Mouse (Mus musculus): Measurements from ENCODE around the gene Actr2.
"Not testable (repeated sequence)": the region's sequence is repeated elsewhere in the genome, so short reads cannot be mapped to it uniquely, and the experiment has no call there.

Gene Actr2

DNA sequence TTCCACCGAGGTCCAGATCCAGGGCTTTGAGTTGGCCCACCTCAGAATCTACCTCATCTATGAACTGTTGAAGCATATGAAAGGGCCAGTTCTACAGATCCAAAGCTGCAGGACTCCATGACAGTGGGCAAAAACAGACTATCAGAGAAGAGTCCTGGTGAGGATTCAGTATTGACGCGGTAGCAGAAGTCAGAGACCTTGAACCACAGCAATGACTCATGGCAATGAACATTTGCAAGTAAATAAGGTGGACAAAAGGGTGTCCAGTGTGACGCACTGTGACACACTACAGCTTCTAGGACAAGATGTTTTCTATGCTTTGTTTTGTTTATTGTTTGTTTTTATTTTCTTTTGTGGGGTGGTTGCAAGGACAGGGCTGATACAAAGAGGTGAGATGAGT is 4.0 kb upstream of the Actr2 start:
- DNase-seq (ENCODE audit: low read depth, low spot score), result no peak

DNA sequence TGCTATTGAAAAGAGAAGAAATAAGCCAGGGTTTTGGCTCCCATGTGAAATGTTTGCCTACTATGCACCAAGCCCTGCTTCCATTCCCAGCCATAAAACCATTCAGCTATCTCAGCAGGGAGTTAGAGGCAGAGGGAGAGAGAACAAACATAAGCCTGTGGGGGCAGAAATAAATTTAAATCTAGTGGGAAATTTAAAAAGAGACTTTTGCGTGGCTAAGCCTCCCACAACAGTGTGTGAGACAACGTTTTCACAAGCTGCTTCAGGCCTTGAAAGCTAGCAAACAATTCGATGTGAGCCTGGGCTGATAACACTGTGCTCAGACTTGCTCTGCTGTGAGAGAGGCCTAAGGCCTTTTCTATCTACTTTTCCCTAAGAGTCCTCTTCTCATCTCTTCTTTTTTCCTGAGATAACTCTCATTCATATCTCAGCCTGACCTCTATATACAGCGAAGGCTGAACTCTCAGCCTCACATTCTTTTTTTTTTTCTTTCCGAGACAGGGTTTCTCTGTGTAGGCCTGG is 3.4 kb upstream of the Actr2 start:
- no peak for DNase-seq (ENCODE audit: low read depth, low spot score)

GRCm38 (mm10) chr11:20112006-20112740 is 540 bp downstream of the Actr2 start:
- peak; percentile 40 for DNase-seq (ENCODE audit: low read depth, low spot score)

GRCm38 (mm10) chr11:20108151-20108550 is 4.6 kb downstream of the Actr2 start:
- no peak for DNase-seq (ENCODE audit: low read depth, low spot score)

GRCm38 (mm10) chr11:20107683-20108082 is 5.0 kb downstream of the Actr2 start:
- no peak for DNase-seq (ENCODE audit: low read depth, low spot score)

- DNase-seq (ENCODE audit: low read depth, low spot score), result no peak
These were observed 5.8 kb downstream of the Actr2 start for GRCm38 (mm10) chr11:20106946-20107345.

DNA sequence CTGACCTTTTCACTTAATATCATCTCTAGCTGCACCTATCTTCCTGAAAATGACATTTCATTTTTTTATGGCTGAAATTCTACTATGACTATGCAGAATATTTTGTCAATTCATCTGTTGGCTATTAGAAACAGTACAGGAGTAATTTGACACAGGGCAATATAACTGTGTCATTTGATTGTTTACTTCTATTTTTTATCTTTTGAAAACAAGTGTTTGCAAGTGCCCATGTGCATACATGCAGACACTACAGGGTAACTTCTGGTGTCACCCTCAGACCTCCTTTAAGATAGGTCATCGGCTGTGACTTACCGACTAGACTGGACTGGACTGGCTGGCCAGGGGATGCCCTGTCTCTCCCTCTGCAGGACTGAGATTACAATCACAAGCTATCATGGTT is 8.8 kb downstream of the Actr2 start:
- no peak for DNase-seq (ENCODE audit: low read depth, low spot score)

DNA sequence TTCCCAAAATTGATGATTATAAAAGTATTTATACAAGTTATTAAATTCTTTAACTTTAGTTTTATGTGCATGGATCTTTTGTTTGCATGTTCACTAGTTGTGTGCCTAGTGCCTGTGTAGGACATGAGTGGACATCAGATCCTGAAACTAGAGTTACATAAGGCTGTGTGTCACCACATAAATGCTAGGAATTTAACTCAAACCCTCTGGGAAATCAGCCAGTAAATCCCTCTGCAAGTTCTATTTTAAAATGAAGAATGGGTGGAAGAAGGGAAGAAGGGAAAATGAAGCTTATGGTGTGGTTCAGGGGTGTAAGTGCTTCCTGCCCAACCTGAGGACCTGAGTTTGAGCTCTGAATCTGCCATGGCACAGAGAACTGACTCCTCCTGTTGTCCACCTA is 26.4 kb downstream of the Actr2 start:
- DNase-seq (ENCODE audit: low read depth, low spot score), result no peak

- no peak for DNase-seq (ENCODE audit: low read depth, low spot score)
These were observed 27.1 kb downstream of the Actr2 start for GRCm38 (mm10) chr11:20085635-20086034.

- no peak for DNase-seq (ENCODE audit: low read depth, low spot score)
These were observed 37.3 kb downstream of the Actr2 start for GRCm38 (mm10) chr11:20075415-20075814.

DNA sequence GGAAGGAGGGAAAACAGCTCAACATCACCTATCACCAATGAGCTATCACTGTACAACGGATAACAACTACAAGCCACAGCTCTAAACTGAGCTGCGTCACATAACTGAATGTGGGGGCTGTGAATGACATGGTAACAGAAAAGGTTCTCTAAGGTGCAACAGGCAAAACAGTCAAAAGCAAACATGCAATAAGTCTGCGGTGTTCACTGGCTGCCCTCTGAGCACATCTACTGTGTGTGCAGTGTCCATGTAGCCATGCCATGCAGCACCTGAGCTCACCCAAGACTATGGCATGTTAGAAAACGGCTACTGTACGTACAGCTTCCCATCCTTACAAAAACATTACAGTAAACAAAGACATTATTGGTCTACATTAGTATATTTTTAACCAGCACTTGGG is 39.9 kb downstream of the Actr2 start:
- no peak for DNase-seq (ENCODE audit: low read depth, low spot score)

DNA sequence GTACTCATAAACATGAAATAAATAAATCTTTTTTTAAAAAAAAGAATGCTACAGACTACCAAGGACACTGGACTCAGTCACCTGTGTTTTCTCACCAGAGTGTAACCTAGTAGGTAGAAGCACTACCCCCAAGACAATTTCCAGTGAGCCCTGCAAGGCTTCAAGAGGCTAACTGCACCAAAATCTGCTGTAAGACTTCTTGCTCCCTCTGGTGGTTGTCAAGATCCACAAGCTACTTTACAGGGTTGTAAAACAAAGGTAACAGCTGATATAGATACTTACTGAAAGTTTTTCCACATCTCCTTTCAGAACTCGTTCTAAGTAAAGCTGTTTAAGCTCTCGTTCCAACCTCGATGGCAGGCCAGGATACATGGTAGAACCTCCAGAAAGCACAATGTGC is 40.5 kb downstream of the Actr2 start:
- DNase-seq (ENCODE audit: low read depth, low spot score), result peak; percentile 18

DNA sequence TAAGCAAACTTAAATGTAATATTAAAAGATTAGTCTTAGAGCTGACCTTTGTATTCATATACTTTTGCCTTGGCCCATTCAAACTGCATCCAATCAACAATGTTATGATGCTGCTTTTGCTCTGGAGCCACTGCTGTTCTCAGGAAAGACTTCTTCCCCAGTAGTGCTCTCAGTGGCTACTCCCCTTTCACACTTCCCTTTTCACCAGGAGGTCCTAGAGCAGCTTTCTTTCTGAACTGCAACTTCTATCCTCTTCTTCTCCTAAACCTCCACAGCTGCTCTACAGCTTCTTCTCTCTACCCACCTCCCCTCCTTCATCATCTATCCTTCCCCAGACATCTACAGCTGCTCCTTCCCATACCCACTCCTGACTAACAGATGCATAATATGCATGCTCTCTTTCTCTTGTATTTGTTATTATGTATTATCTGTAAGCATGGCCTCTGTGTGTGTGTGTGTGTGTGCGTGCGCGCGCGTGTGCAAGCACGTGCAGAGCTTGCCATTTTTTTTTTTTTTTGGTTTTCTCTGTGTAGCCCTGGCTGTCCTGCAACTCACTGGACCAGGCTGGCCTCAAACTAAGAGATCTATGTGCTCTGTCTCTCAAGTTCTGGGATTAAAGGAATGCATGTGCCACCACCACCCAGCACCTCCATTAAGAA is 44.2 kb downstream of the Actr2 start:
- DNase-seq (ENCODE audit: low read depth, low spot score), result no peak

GRCm38 (mm10) chr11:20067521-20067920 is 45.2 kb downstream of the Actr2 start:
- no peak for DNase-seq (ENCODE audit: low read depth, low spot score)

DNA sequence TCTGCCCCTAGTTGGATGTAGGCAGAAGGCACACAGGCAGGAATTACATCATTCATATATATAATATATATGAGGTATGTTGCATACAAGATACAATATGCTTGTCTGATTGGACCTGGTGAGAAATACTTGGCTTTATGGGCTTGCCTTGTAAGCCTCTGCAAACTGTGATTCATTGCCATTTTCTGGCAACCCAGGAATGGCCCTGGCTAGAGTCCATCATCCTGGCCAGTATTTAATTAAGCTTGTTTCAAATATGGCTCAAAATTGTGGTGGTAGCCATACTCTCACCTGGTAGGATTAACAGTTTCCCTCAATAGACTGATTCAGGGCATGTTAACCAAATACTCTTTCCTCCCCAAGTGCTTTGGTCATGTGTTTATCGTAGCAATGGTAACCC is 46.6 kb downstream of the Actr2 start:
- DNase-seq (ENCODE audit: low read depth, low spot score), result no peak

- no peak for DNase-seq (ENCODE audit: low read depth, low spot score)
These were observed 47.8 kb downstream of the Actr2 start for GRCm38 (mm10) chr11:20064926-20065325.

DNA sequence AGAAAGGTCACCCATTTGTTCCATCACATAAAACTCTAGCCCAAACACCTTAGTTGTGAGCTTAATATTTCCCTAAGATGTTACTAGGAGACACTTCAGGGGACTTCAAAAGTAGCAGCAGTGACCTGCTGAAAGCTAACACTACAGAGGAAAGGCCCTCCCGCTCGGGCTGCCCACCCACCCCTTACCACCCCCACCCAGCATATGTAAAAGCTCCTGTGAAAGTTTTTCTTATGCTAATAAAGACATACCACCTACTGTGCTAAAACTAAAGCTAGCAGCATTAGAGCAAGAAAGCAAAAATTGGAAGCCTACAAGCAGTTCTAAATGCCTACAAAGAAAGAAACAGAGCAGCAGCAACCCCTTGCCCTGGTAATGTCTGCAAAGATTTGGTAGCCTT is 48.6 kb downstream of the Actr2 start:
- DNase-seq (ENCODE audit: low read depth, low spot score), result not testable (repeated sequence)

- DNase-seq (ENCODE audit: low read depth, low spot score), result not testable (repeated sequence)
These were observed 49.9 kb downstream of the Actr2 start for GRCm38 (mm10) chr11:20062801-20063200.

GRCm38 (mm10) chr11:20059736-20060135 is 53.0 kb downstream of the Actr2 start:
- DNase-seq (ENCODE audit: low read depth, low spot score), result no peak

- DNase-seq (ENCODE audit: low read depth, low spot score), result no peak
These were observed 55.3 kb downstream of the Actr2 start for GRCm38 (mm10) chr11:20057429-20057828.

DNA sequence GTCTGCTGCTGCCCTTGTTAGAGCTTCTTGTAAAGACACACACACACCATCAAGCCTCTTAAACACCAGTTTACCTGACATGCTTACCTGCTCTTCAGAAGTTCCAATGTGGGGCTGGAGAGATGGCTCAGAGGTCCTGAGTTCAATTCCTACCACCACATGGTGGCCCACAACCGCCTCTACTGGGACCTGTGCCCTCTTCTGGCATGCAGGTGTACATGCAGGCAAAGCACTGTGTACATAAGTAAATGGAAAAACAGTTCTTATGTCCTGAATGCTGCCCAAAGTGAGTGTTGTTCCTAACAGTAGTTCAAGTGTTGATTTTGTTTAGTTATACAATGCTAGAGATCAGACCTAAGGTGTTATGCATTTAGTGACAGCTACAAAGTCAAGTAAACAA is 56.5 kb downstream of the Actr2 start:
- no peak for DNase-seq (ENCODE audit: low read depth, low spot score)

DNA sequence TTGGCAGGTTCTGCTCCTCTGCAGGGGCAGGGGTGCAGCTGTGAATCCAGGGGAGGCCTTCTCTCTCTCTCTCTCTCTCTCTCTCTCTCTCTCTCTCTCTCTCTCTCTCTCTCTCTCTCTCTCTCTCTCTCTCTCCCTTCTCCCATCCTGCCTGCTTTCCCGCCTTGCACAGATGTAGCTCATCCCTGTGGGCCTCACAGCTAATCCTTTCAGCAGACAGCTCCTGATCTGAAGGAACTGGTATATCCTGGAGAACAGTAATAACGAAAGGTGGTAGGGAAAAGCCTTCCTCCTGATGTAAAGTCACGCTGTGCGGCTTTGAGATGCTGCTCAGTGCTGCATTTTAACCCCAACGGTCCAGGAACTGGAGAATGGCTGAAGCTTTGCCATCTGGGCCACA is 58.1 kb downstream of the Actr2 start:
- DNase-seq (ENCODE audit: low read depth, low spot score), result no peak

GRCm38 (mm10) chr11:20053951-20054350 is 58.8 kb downstream of the Actr2 start:
- no peak for DNase-seq (ENCODE audit: low read depth, low spot score)
